Mouse (Mus musculus) bone marrow macrophage, adult 2 months (primary cell): ENCODE results near the gene Phyh.
A peak's percentile ranks its signal among the peaks of the same experiment; 100 is the strongest.

ENCODE experiments used
- CTCF ChIP-seq: IDR thresholded peaks from 2 replicates; pipeline ENCODE4 v1.5.1; 2012; ENCODE audit warnings: low read depth, mild to moderate bottlenecking, low read length, moderate library complexity
- POLR2A ChIP-seq: IDR thresholded peaks from 2 replicates; pipeline ENCODE4 v1.6.1; 2012; ENCODE audit warnings: mild to moderate bottlenecking, low read depth, low read length, borderline replicate concordance

GRCm38 (mm10) chr2:4918860-4919739 lies at the start of gene Phyh:
- no peak for TF ChIP-seq CTCF
- TF ChIP-seq POLR2A, result peak; percentile 50; the same call in 1 of the 2 replicates
